Mouse (Mus musculus): ENCODE measurements around the gene Srprb. TPM values are rescaled to one million over a fixed set of nuclear protein-coding genes. Genes with fewer than 3 reads are reported as not detected.

Srprb gene
- polyA plus RNA-seq, 1 experiment from 2014 or later: 62.0 TPM

DNA sequence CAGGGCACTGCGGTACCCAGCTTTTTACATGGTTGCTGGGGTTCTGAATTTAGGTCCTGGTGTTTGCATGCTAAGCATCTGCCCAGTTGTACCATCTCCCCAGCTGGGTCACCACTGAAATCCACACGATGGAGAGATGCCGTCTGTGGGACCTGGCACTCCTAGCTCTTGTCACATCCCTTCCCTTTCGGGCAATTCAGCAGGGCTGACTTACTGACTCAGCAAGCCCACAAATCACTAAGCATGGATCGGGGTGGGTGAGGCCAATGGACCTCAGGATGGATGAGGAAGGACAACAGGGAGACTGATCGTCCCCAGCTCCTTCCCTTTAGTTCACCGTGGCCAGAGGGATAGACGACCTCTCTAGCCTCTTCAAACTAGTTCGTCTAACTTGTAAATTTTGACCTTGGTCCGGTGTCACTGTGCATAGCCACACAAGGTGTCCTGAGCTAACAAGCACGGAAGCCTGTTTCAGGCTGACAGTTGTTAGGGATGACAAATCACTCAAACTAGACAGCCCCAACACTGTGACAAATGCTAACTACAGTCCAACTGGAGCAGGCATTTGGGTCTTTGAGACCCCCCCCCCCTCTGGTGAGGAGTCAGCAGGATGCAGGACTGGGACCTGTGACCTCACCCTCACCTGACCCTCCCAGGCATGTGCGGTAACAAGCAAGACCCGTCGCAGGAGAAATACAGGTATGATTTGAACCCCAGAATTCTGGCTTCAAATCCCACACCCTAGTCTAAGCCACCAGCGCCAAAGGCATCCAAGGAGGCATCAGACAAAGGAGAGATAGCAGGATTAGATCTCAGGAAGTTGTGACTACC is 27.3 kb upstream of the Srprb start:
- H3K36me3 ChIP-seq: no peaks in the 10 kb centered on the region
- H3K9me3 ChIP-seq: no peaks in the 10 kb centered on the region
- H3K4me1 ChIP-seq (replicated peaks): peaks cover 22% of the 10 kb centered on the region
- no peak for DNase-seq (ENCODE audit: low spot score)
- no peak overlapping the region for H3K4me3 ChIP-seq
- WGBS: 89% methylated on average over 15 of the region's 15 CpGs
- H3K27me3 ChIP-seq (ENCODE audit: insufficient read depth, poor library complexity, severe bottlenecking): no peaks in the 10 kb centered on the region
- H3K27ac ChIP-seq: no peak overlapping the region

GRCm38 (mm10) chr9:103228370-103229003 is 26.6 kb upstream of the Srprb start:
- Histone ChIP-seq H3K27me3 (ENCODE audit: insufficient read depth, poor library complexity, severe bottlenecking) (no peaks in the 10 kb centered on the region), H3K4me1 (replicated peaks) (peaks cover 16% of the 10 kb centered on the region), H3K27ac (no peak overlapping the region), H3K4me3 (no peak overlapping the region), H3K36me3 (no peaks in the 10 kb centered on the region), H3K9me3 (no peaks in the 10 kb centered on the region)
- no peak for DNase-seq (ENCODE audit: low spot score)
- WGBS: 87% methylated on average over 13 of the region's 13 CpGs

DNA sequence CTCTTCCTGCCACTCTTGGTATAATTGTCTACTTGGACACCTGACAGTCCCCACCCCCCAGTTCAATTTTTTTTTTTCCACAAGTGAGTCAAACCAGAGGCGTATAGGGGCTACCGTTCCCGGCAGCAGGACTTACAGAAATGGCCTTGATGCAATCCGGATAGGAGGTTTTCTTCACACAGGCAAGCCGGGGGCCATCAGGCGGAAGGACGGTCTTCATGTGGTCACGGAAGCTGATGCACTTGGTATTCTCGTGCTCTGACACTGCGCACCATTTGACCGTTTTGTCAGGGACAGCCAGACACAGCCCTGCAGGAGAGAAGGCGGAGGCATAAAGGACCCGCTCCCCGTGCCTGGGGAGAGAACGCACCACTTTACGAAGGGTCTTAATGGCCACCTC is 25.8 kb upstream of the Srprb start:
- no peaks in the 10 kb centered on the region for H3K36me3 ChIP-seq
- no peaks in the 10 kb centered on the region for H3K27me3 ChIP-seq (ENCODE audit: insufficient read depth, poor library complexity, severe bottlenecking)
- peaks cover 11% of the 10 kb centered on the region for H3K4me1 ChIP-seq (replicated peaks)
- H3K9me3 ChIP-seq: no peaks in the 10 kb centered on the region
- H3K4me3 ChIP-seq: no peak overlapping the region
- DNase-seq (ENCODE audit: low spot score): no peak
- no peak overlapping the region for H3K27ac ChIP-seq
- WGBS: 88% methylated on average over 16 of the region's 16 CpGs

GRCm38 (mm10) chr9:103226806-103227205 is 24.9 kb upstream of the Srprb start:
- peaks cover 10% of the 10 kb centered on the region for H3K4me1 ChIP-seq (replicated peaks)
- H3K9me3 ChIP-seq: no peaks in the 10 kb centered on the region
- 95% methylated on average over 15 of the region's 15 CpGs for WGBS
- H3K4me3 ChIP-seq: no peak overlapping the region
- no peak for DNase-seq (ENCODE audit: low spot score)
- no peaks in the 10 kb centered on the region for H3K36me3 ChIP-seq
- no peak overlapping the region for H3K27ac ChIP-seq
- H3K27me3 ChIP-seq (ENCODE audit: insufficient read depth, poor library complexity, severe bottlenecking): no peaks in the 10 kb centered on the region

GRCm38 (mm10) chr9:103225464-103225863 is 23.5 kb upstream of the Srprb start:
- no peaks in the 10 kb centered on the region for H3K9me3 ChIP-seq
- H3K4me3 ChIP-seq: no peak overlapping the region
- no peaks in the 10 kb centered on the region for H3K27me3 ChIP-seq (ENCODE audit: insufficient read depth, poor library complexity, severe bottlenecking)
- H3K36me3 ChIP-seq: no peaks in the 10 kb centered on the region
- DNase-seq (ENCODE audit: low spot score): no peak
- WGBS: 67% methylated on average over 3 of the region's 3 CpGs
- peaks cover 7% of the 10 kb centered on the region for H3K4me1 ChIP-seq (replicated peaks)
- no peak overlapping the region for H3K27ac ChIP-seq

GRCm38 (mm10) chr9:103224721-103225120 is 22.8 kb upstream of the Srprb start:
- Histone ChIP-seq H3K4me1 (replicated peaks) (no peaks in the 10 kb centered on the region), H3K27ac (no peak overlapping the region), H3K4me3 (no peak overlapping the region), H3K36me3 (no peaks in the 10 kb centered on the region), H3K27me3 (ENCODE audit: insufficient read depth, poor library complexity, severe bottlenecking) (no peaks in the 10 kb centered on the region), H3K9me3 (no peaks in the 10 kb centered on the region)
- DNase-seq (ENCODE audit: low spot score): no peak
- 93% methylated on average over 7 of the region's 7 CpGs for WGBS

- no peaks in the 10 kb centered on the region for H3K36me3 ChIP-seq
- H3K27me3 ChIP-seq (ENCODE audit: insufficient read depth, poor library complexity, severe bottlenecking): no peaks in the 10 kb centered on the region
- no peak overlapping the region for H3K4me3 ChIP-seq
- H3K9me3 ChIP-seq: no peaks in the 10 kb centered on the region
- no peak for DNase-seq (ENCODE audit: low spot score)
- H3K4me1 ChIP-seq (replicated peaks): 0 out of 2 replicates have a peak, but pooled peaks cover 1% of the 10 kb centered on the region
- no peak overlapping the region for H3K27ac ChIP-seq
- 83% methylated on average over 6 of the region's 6 CpGs for WGBS
These were observed 12.3 kb upstream of the Srprb start for GRCm38 (mm10) chr9:103214281-103214680.

GRCm38 (mm10) chr9:103213631-103214030 is 11.7 kb upstream of the Srprb start:
- Histone ChIP-seq H3K27me3 (ENCODE audit: insufficient read depth, poor library complexity, severe bottlenecking) (no peaks in the 10 kb centered on the region), H3K27ac (no peak overlapping the region), H3K9me3 (no peaks in the 10 kb centered on the region), H3K36me3 (no peaks in the 10 kb centered on the region), H3K4me1 (replicated peaks) (0 out of 2 replicates have a peak, but pooled peaks cover 5% of the 10 kb centered on the region), H3K4me3 (no peak overlapping the region)
- no peak for DNase-seq (ENCODE audit: low spot score)
- WGBS: 82% methylated on average over 2 of the region's 2 CpGs

- 0 out of 2 replicates have a peak, but pooled peaks cover 7% of the 10 kb centered on the region for H3K4me1 ChIP-seq (replicated peaks)
- WGBS: 86% methylated on average over 28 of the region's 28 CpGs
- no peaks in the 10 kb centered on the region for H3K27me3 ChIP-seq (ENCODE audit: insufficient read depth, poor library complexity, severe bottlenecking)
- H3K36me3 ChIP-seq: no peaks in the 10 kb centered on the region
- no peak for DNase-seq (ENCODE audit: low spot score)
- H3K4me3 ChIP-seq: no peak overlapping the region
- H3K27ac ChIP-seq: no peak overlapping the region
- H3K9me3 ChIP-seq: no peaks in the 10 kb centered on the region
These were observed 10.9 kb upstream of the Srprb start for GRCm38 (mm10) chr9:103212654-103213420.

- no peak overlapping the region for H3K4me3 ChIP-seq
- H3K27ac ChIP-seq: no peak overlapping the region
- DNase-seq (ENCODE audit: low spot score): no peak
- 49% methylated on average over 6 of the region's 6 CpGs for WGBS
- H3K9me3 ChIP-seq: no peaks in the 10 kb centered on the region
- H3K4me1 ChIP-seq (replicated peaks): 0 out of 2 replicates have a peak, but pooled peaks cover 10% of the 10 kb centered on the region
- no peaks in the 10 kb centered on the region for H3K36me3 ChIP-seq
- H3K27me3 ChIP-seq (ENCODE audit: insufficient read depth, poor library complexity, severe bottlenecking): no peaks in the 10 kb centered on the region
These were observed 7.0 kb upstream of the Srprb start for GRCm38 (mm10) chr9:103208802-103209423.

GRCm38 (mm10) chr9:103207846-103208245 is 5.9 kb upstream of the Srprb start:
- DNase-seq (ENCODE audit: low spot score): peak; percentile 77
- Histone ChIP-seq H3K4me3 (peak overlapping the region; percentile 34), H3K27ac (no peak overlapping the region), H3K27me3 (ENCODE audit: insufficient read depth, poor library complexity, severe bottlenecking) (no peaks in the 10 kb centered on the region), H3K9me3 (no peaks in the 10 kb centered on the region), H3K36me3 (no peaks in the 10 kb centered on the region), H3K4me1 (replicated peaks) (0 out of 2 replicates have a peak, but pooled peaks cover 10% of the 10 kb centered on the region)
- WGBS: 10% methylated on average over 16 of the region's 16 CpGs

GRCm38 (mm10) chr9:103205786-103206185 is 3.8 kb upstream of the Srprb start:
- Histone ChIP-seq H3K9me3 (no peaks in the 10 kb centered on the region), H3K4me3 (no peak overlapping the region), H3K27me3 (ENCODE audit: insufficient read depth, poor library complexity, severe bottlenecking) (no peaks in the 10 kb centered on the region), H3K36me3 (no peaks in the 10 kb centered on the region), H3K4me1 (replicated peaks) (peaks cover 15% of the 10 kb centered on the region), H3K27ac (no peak overlapping the region)
- no peak for DNase-seq (ENCODE audit: low spot score)
- WGBS: 91% methylated on average over 5 of the region's 5 CpGs
